Mouse (Mus musculus): ENCODE measurements around the gene Camsap3.
"Not testable (repeated sequence)": the region's sequence is repeated elsewhere in the genome, so short reads cannot be mapped to it uniquely, and the experiment has no call there.

Camsap3 gene

GRCm38 (mm10) chr8:3586993-3587390, at the start of gene Camsap3:
TSS of gene Camsap3 (plus strand) at chr8:3587293.
- no peak for DNase-seq (ENCODE audit: low read depth, low spot score)

DNA sequence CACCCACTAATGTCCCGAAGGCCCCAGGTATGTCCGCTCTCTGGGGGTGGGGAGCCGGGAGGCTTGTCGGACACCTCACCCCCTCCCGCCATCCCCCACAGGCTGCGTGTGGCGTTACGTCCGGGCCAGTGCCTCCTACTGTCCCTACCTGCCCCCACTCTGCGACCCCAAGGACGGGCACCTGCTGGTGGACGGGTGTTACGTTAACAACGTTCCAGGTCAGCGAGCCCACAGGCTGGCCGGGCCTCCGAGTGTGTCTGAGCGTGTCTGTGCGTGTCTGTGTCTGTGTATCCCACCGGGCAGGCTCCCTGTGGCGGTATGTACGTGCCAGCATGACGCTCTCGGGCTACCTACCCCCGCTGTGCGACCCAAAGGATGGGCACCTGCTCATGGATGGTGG, 49.4 kb upstream of the Camsap3 start:
- no peak for DNase-seq (ENCODE audit: low read depth, low spot score)

- DNase-seq (ENCODE audit: low read depth, low spot score) = no peak
Observed at GRCm38 (mm10) chr8:3539146-3539545, 47.9 kb upstream of the Camsap3 start.

- DNase-seq (ENCODE audit: low read depth, low spot score) = no peak
Observed at GRCm38 (mm10) chr8:3540076-3540475, 47.0 kb upstream of the Camsap3 start.

GRCm38 (mm10) chr8:3546511-3546910, 40.6 kb upstream of the Camsap3 start:
- no peak for DNase-seq (ENCODE audit: low read depth, low spot score)

DNA sequence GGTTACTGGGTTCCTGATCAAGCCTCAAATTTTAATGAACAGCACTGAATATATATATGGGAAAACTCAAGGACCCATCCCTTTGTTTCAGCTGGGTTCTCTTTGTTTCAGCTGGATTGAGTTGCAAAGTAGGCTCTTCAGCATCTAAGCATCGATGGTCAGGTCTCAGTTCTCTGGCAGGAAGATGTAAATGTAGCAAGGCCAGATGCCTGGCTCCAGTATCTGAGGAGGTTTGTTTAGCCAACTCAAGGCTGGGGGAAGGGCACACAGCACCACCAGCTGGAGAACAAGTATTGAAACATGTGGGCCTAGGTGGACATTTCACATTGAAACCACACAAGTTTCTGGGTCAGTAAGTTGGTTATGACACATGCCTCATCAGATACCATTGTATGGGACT, 34.9 kb upstream of the Camsap3 start:
- DNase-seq (ENCODE audit: low read depth, low spot score) = no peak

DNA sequence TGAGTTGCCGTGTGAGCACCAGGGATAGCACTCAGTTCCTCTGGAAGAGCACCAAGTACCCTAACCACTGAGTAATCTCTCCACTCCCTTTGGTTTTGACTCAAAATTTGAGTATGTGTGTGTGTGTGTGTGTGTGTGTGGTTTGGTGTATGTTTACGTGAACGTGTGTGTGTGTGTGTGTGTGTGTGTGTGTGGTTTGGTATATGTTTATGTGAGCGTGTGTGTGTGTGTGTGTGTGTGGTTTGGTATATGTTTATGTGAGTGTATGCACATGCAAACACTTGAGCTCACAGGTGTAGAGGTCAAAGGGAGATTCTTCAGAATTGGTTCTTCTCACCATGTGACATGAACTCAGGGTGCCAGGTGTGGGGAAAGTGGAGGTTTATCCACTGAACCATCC, 31.0 kb upstream of the Camsap3 start:
- no peak for DNase-seq (ENCODE audit: low read depth, low spot score)

DNA sequence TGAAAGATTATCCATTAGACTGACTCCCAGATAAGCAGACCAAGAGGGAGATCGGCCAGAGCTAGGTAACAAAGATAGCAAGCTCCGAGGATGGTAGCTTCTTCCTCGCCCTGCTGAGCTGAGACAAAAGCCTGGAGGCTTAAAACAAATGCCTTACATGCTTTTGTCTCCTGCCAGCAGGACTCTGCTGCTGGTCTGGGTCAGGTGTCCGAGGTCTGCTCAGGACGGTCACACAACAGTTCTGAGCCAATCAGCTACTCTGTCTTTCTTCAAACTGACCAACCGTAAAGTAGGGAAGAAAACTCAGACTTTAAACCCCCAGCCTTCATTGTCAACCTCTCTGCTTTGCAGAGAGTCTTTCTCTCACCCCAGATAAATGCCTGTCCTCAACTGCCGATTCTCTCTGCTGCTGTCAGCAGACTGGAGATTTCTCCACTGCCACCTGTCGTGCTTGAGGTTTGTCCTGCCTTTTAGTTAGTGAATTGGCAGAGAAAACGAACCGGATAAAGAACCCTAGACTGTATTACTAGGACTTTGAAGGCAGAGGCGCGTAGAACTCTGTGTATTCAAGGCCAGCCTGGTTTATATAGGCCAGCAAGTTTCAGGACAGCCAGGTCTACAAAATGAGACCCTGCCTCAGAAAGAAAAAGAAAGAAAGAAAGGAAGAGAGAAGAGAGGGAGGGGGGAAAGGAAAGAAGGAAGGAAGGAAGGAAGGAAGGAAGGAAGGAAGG, 19.3 kb upstream of the Camsap3 start, which contains the start of gene C330021F23Rik:
C330021F23Rik (plus strand) TSS at position 350 of the 731 bp plus-strand sequence.
- DNase-seq (ENCODE audit: low read depth, low spot score) = no peak

GRCm38 (mm10) chr8:3568378-3568777, 18.7 kb upstream of the Camsap3 start:
- DNase-seq (ENCODE audit: low read depth, low spot score) = no peak

DNA sequence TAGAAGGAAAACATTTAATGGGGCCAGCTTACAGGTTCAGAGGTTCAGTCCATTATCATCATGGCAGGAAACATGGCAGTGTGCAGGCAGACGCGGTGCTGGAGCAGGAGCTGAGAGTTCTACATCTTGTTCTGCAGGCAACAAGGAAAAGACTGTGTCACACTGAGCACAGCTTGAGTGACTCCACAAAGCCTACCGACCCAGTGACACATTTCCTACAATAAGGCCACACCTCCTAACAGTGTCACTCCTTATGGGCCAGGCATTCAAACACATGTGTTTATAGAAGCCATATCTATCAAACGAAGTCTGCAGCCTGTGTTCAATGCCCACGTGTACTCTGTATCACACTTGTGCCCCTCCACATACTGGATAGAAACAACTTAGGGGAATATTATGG, 17.3 kb upstream of the Camsap3 start:
- no peak for DNase-seq (ENCODE audit: low read depth, low spot score)

- DNase-seq (ENCODE audit: low read depth, low spot score) = no peak
Observed at GRCm38 (mm10) chr8:3574546-3574945, 12.5 kb upstream of the Camsap3 start.

- DNase-seq (ENCODE audit: low read depth, low spot score) = no peak
Observed at GRCm38 (mm10) chr8:3576211-3576960, 10.7 kb upstream of the Camsap3 start.

GRCm38 (mm10) chr8:3579390-3580364, 7.4 kb upstream of the Camsap3 start:
- DNase-seq (ENCODE audit: low read depth, low spot score) = no peak

GRCm38 (mm10) chr8:3581961-3582360, 5.1 kb upstream of the Camsap3 start:
- DNase-seq (ENCODE audit: low read depth, low spot score) = not testable (repeated sequence)

- no peak for DNase-seq (ENCODE audit: low read depth, low spot score)
Observed at GRCm38 (mm10) chr8:3586452-3586851, 641 bp upstream of the Camsap3 start.

- peak; percentile 84 for DNase-seq (ENCODE audit: low read depth, low spot score)
Observed at GRCm38 (mm10) chr8:3587391-3588257, 531 bp downstream of the Camsap3 start.

- no peak for DNase-seq (ENCODE audit: low read depth, low spot score)
Observed at GRCm38 (mm10) chr8:3588258-3588633, 1.2 kb downstream of the Camsap3 start.

DNA sequence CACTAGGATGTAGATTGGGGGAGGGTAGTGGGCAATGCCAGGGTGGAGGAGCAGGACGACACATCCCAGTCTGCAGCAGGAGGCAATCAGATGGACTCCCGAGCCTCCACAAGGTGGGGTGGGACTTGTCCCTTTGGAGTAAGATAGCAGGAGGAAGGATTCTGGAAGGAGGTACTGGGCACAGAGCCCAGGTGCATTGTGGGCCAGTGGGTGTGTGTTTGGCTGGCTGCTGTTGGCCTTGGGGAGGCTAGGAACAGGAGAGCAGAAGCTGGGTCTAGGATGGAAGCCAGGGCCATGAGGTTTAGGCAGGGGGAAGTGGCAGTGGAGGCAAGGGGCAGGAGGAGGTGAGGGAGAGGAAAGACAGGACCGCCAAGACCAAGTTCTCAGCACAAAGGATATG, 6.4 kb downstream of the Camsap3 start:
- DNase-seq (ENCODE audit: low read depth, low spot score) = peak; percentile 54

DNA sequence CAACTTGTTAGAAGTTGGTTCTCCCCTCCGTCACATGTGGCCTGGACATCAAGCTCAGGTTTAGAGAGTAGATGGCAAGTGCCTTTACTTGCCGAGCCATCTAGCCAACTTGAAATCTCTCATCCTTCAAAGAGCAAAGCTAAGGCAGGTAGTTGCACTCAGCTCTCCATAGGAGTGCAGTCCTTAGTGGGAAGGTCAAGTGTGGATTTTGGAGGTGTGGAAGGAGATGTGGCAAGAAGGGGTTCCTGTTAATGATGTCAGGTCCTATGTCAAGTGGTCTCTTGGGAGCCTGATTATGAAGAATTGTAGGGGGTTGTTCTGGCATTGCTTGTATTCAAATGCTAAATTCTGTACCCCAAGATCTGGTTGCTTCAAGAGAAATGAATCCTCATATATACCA, 7.4 kb downstream of the Camsap3 start:
- no peak for DNase-seq (ENCODE audit: low read depth, low spot score)

DNA sequence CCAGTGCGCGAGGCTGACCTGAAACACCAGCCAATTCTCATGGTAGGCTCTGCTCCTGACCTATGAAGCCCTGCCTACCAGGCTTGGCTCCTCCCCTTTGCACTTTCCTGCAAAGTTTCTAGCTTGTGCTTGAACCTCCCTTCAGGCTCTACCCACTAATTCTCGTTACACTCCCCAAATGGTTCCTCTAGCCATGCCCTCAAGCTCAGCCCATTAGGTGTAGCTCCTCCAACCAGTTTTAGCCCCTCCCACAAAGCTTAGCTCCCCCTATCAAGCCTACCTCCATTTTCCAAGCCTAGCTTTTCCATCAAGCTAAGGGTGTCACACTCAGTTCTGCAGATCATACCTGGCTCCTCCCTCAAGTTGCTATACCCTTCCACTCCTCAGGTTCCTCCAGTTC, 11.0 kb downstream of the Camsap3 start:
- DNase-seq (ENCODE audit: low read depth, low spot score) = no peak

DNA sequence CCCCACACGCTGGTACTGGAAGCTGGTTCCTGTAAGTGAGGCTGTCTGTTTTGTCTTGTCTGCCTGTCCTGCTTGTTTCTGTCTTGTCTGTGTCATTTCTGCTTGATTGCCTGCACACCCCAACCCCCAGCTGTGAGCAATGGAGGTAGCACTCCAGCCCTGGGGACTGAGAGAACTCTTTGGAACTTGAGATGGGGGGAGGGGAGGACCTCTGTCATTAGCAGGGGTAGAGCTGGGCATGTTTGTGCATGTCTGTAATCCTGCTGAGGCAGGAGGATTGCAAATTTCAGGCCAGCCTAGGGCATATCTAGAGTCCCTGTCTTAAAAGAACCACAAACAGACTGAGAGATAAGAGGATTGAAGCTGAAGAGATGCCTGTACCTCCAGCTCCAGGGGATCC, 12.1 kb downstream of the Camsap3 start:
- DNase-seq (ENCODE audit: low read depth, low spot score) = no peak

Data from brain, adult 2 months (tissue).